Mouse (Mus musculus) B cell, adult (primary cell): Measurements from ENCODE around the gene Vmn1r185. TPM values are rescaled to one million over a fixed set of nuclear protein-coding genes. Genes with fewer than 3 reads are reported as not detected.

Experiments
- total RNA-seq: library from RNA; stranded (reverse); gene quantifications from 4 replicates; pipeline ENCODE4 v1.2.4, GENCODE M21; 2023; ENCODE audit not compliant: inconsistent age

Gene Vmn1r185
- total RNA-seq, result not detected in 4 replicates

GRCm38 (mm10) chr7:26618364-26618763, at the start of gene Vmn1r185:
TSS of gene Vmn1r185 (minus strand) at chr7:26618464.

Other genes starting within 250 kb of the Vmn1r185 start
- gene Nlrp9c, start 214.8 kb downstream of the Vmn1r185 start, total RNA-seq, result not detected in 4 replicates
- gene Nlrp4a, start 183.4 kb downstream of the Vmn1r185 start, total RNA-seq, result not detected in 4 replicates
- gene Nlrp9a, start 83.4 kb downstream of the Vmn1r185 start, total RNA-seq, result not detected in 4 replicates
- gene Cyp2b23, start 68.0 kb upstream of the Vmn1r185 start, total RNA-seq, result not detected in 4 replicates
- gene Cyp2b19, start 138.7 kb upstream of the Vmn1r185 start, total RNA-seq, result not detected in 4 replicates
- not detected in 4 replicates for gene Cyp2g1, start 190.4 kb upstream of the Vmn1r185 start, total RNA-seq
- not detected in 4 replicates for gene Cyp2a5, start 216.8 kb upstream of the Vmn1r185 start, total RNA-seq